Mouse (Mus musculus) liver, embryonic 12.5 days (tissue): ENCODE results near the gene Msrb3. TPM values are rescaled to one million over a fixed set of nuclear protein-coding genes. Genes with fewer than 3 reads are reported as not detected.

ENCODE experiments used
- ATAC-seq: fragments of 200-750 bp; cut with Nextera tagmentation; 2 replicates; pipeline ENCODE4 v1.8.0; 2017; ENCODE audit warnings: moderate number of reproducible peaks, mild to moderate bottlenecking, moderate library complexity
- H3K27ac ChIP-seq: fragments of 300-500 bp; sonication (generic); 2 replicates; pipeline ENCODE4 v1.5.1; 2016; ENCODE audit warnings: mild to moderate bottlenecking
- H3K27me3 ChIP-seq: fragments of 300-500 bp; sonication (generic); replicated peaks from 2 replicates; pipeline ENCODE4 v1.6.1; 2016; ENCODE audit warnings: mild to moderate bottlenecking, moderate library complexity
- H3K36me3 ChIP-seq: fragments of 300-500 bp; sonication (generic); 2 replicates; pipeline ENCODE4 v1.6.1; 2016; ENCODE audit warnings: mild to moderate bottlenecking, moderate library complexity
- H3K4me1 ChIP-seq: fragments of 300-500 bp; sonication (generic); 2 replicates; pipeline ENCODE4 v1.6.1; 2016
- H3K4me2 ChIP-seq: fragments of 300-500 bp; sonication (generic); 2 replicates; pipeline ENCODE4 v1.6.1; 2016; ENCODE audit warnings: mild to moderate bottlenecking, moderate library complexity
- H3K4me3 ChIP-seq: fragments of 300-500 bp; sonication (generic); 2 replicates; pipeline ENCODE4 v1.5.1; 2016; ENCODE audit warnings: mild to moderate bottlenecking, moderate library complexity
- H3K9ac ChIP-seq: fragments of 300-500 bp; sonication (generic); 2 replicates; pipeline ENCODE4 v1.6.1; 2016; ENCODE audit warnings: mild to moderate bottlenecking, moderate library complexity
- H3K9me3 ChIP-seq: fragments of 300-500 bp; sonication (generic); replicated peaks from 2 replicates; pipeline ENCODE4 v1.6.1; 2016; ENCODE audit warnings: mild to moderate bottlenecking, moderate library complexity
- WGBS: fragments of 180-500 bp; shearing (Covaris S2); methylation state at CpG from one replicate; pipeline ENCODE4 v1.1.7; 2016; ENCODE audit not compliant: insufficient replicate concordance; 5-methylcytosine and 5-hydroxymethylcytosine counted together
- polyA plus RNA-seq: library from polyadenylated mRNA; unstranded; fragments of >200 nt; fragmentation: Nextera tagmentation; extraction: Ambion mirVana; gene quantifications from 2 replicates; pipeline ENCODE4 v1.2.1, GENCODE M21; 2016

Gene Msrb3
- polyA plus RNA-seq, 1 experiment from 2014 or later = 1.7 TPM

DNA sequence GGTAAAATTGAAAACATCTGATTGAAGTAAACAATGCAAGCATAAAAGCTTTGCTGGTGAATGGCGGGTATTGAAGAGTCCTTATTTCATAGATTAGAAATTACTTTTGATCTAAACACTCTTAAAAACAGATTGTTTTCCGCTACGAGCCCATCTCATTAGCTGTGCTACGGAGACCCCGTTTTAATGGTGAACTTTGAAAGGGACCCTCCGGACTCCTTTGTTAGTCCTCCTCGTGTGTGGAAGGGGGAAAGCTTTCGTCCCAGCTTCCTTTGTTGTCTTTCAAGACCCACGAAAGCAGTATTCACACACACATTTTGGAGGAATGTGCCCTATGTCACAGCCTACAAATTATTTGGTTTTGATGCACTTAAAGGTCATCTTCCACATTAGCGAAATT lies 44.6 kb downstream of the Msrb3 start:
- ATAC-seq = no peak
- H3K9me3 ChIP-seq = no peaks in the 10 kb centered on the region
- H3K27me3 ChIP-seq = no peaks in the 10 kb centered on the region
- no peak overlapping the region for H3K9ac ChIP-seq
- WGBS = 82% methylated on average over 10 of the region's 10 CpGs
- H3K27ac ChIP-seq = no peak overlapping the region
- no peaks in the 10 kb centered on the region for H3K4me1 ChIP-seq
- H3K4me3 ChIP-seq = no peak overlapping the region
- no peaks in the 10 kb centered on the region for H3K36me3 ChIP-seq
- H3K4me2 ChIP-seq = no peak overlapping the region

DNA sequence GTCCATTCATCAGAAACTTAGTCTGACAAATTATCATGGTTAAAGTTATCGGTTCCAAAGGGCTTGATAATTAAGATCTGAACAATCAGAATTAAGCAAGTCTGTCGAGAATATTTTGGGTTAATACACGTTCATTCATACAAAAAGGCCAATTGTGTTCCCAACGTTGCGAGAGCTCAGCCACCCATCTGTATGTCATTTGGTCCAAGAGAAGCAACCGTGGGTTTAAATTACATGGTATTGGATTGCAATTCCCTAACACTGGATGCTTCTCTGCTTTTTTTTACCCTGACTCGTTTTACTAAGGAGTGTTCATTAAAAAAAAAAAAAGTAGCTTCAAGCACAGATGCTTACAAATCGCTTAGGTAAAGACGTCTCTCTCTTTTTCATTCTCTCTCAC lies 45.1 kb downstream of the Msrb3 start:
- H3K4me2 ChIP-seq = no peak overlapping the region
- no peaks in the 10 kb centered on the region for H3K9me3 ChIP-seq
- no peaks in the 10 kb centered on the region for H3K4me1 ChIP-seq
- 73% methylated on average over 9 of the region's 9 CpGs for WGBS
- H3K36me3 ChIP-seq = no peaks in the 10 kb centered on the region
- no peak overlapping the region for H3K4me3 ChIP-seq
- H3K27ac ChIP-seq = no peak overlapping the region
- H3K27me3 ChIP-seq = no peaks in the 10 kb centered on the region
- no peak for ATAC-seq
- H3K9ac ChIP-seq = no peak overlapping the region

- Histone ChIP-seq H3K9me3 (no peaks in the 10 kb centered on the region), H3K4me2 (no peak overlapping the region), H3K4me3 (no peak overlapping the region), H3K36me3 (no peaks in the 10 kb centered on the region), H3K4me1 (no peaks in the 10 kb centered on the region), H3K27me3 (no peaks in the 10 kb centered on the region), H3K9ac (no peak overlapping the region), H3K27ac (no peak overlapping the region)
- WGBS = 72% methylated on average over 9 of the region's 9 CpGs
- no peak for ATAC-seq
Observed at GRCm38 (mm10) chr10:120851196-120851781, 47.6 kb downstream of the Msrb3 start.

GRCm38 (mm10) chr10:120850391-120851195 lies 48.3 kb downstream of the Msrb3 start:
- WGBS = 83% methylated on average over 24 of the region's 24 CpGs
- Histone ChIP-seq H3K9me3 (no peaks in the 10 kb centered on the region), H3K9ac (no peak overlapping the region), H3K36me3 (no peaks in the 10 kb centered on the region), H3K4me1 (no peaks in the 10 kb centered on the region), H3K27ac (no peak overlapping the region), H3K4me2 (no peak overlapping the region), H3K27me3 (no peaks in the 10 kb centered on the region), H3K4me3 (no peak overlapping the region)
- no peak for ATAC-seq

DNA sequence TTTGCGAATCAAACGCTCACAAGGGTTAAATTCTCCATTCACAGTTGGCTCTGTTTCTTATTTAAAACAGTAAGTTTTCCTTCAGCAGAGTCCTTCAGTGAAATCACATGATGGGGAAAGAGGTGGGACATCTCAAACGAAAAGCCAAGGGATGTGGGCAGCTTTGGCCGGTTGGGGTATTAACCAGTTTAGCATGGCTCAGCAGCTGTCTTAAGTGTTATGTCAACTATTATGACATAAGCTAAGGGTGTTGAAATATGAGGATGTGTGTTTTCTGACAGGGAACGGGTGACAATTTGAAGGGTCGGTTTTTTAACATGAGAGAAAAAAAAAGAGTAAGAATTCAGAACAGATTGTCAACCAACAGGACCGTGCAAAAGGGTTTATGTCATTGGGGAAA lies 50.2 kb downstream of the Msrb3 start:
- H3K9me3 ChIP-seq = no peaks in the 10 kb centered on the region
- H3K4me2 ChIP-seq = no peak overlapping the region
- no peak overlapping the region for H3K4me3 ChIP-seq
- H3K36me3 ChIP-seq = no peaks in the 10 kb centered on the region
- H3K27me3 ChIP-seq = no peaks in the 10 kb centered on the region
- no peaks in the 10 kb centered on the region for H3K4me1 ChIP-seq
- H3K9ac ChIP-seq = no peak overlapping the region
- H3K27ac ChIP-seq = no peak overlapping the region
- WGBS = 66% methylated on average over 7 of the region's 7 CpGs
- no peak for ATAC-seq

- Histone ChIP-seq H3K4me3 (no peak overlapping the region), H3K4me1 (no peaks in the 10 kb centered on the region), H3K27me3 (no peaks in the 10 kb centered on the region), H3K27ac (no peak overlapping the region), H3K9ac (no peak overlapping the region), H3K4me2 (no peak overlapping the region), H3K36me3 (no peaks in the 10 kb centered on the region), H3K9me3 (no peaks in the 10 kb centered on the region)
- ATAC-seq = no peak
- WGBS = 34% methylated on average over 4 of the region's 4 CpGs
Observed at GRCm38 (mm10) chr10:120847785-120848184, 51.1 kb downstream of the Msrb3 start.

- no peak overlapping the region for H3K4me2 ChIP-seq
- 66% methylated on average over 7 of the region's 7 CpGs for WGBS
- no peaks in the 10 kb centered on the region for H3K36me3 ChIP-seq
- ATAC-seq = no peak
- H3K27me3 ChIP-seq = peaks cover 3% of the 10 kb centered on the region; the same call in 1 of the 2 replicates
- no peak overlapping the region for H3K27ac ChIP-seq
- H3K4me3 ChIP-seq = no peak overlapping the region
- no peaks in the 10 kb centered on the region for H3K9me3 ChIP-seq
- H3K9ac ChIP-seq = no peak overlapping the region
- no peaks in the 10 kb centered on the region for H3K4me1 ChIP-seq
Observed at GRCm38 (mm10) chr10:120839966-120840365, 58.9 kb downstream of the Msrb3 start.

- no peak overlapping the region for H3K9ac ChIP-seq
- no peak overlapping the region for H3K4me2 ChIP-seq
- H3K27ac ChIP-seq = no peak overlapping the region
- H3K36me3 ChIP-seq = no peaks in the 10 kb centered on the region
- WGBS = 86% methylated on average over 1 of the region's 1 CpGs
- no peaks in the 10 kb centered on the region for H3K4me1 ChIP-seq
- H3K27me3 ChIP-seq = peaks cover 3% of the 10 kb centered on the region; the same call in 1 of the 2 replicates
- H3K9me3 ChIP-seq = no peaks in the 10 kb centered on the region
- H3K4me3 ChIP-seq = no peak overlapping the region
- ATAC-seq = no peak
Observed at GRCm38 (mm10) chr10:120834531-120834930, 64.4 kb downstream of the Msrb3 start.

GRCm38 (mm10) chr10:120833836-120834235 lies 65.1 kb downstream of the Msrb3 start:
- H3K27ac ChIP-seq = no peak overlapping the region
- H3K9me3 ChIP-seq = no peaks in the 10 kb centered on the region
- no peak overlapping the region for H3K4me2 ChIP-seq
- ATAC-seq = no peak
- no peak overlapping the region for H3K9ac ChIP-seq
- no peaks in the 10 kb centered on the region for H3K4me1 ChIP-seq
- H3K36me3 ChIP-seq = no peaks in the 10 kb centered on the region
- H3K27me3 ChIP-seq = peaks cover 3% of the 10 kb centered on the region; the same call in 1 of the 2 replicates
- no peak overlapping the region for H3K4me3 ChIP-seq

DNA sequence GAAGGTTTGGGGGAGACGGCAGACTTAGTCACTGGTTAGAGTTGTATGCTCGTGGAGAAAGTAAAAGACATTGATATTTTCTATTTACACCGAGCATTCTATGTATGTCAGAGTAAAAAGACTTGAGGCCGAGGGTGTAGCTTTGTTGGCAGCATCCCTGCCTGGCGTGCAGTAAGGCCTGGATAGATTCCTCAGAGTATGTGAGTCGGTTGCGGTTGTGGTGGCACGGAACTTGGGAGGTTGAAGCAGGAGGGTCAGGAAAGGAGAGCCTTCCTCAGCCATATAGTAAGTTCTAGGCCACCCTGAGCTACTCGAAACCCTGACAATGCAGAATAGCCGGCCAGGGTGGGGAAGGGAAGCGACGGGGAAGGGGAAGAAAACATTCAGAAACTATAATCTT lies 71.1 kb downstream of the Msrb3 start:
- no peak overlapping the region for H3K4me2 ChIP-seq
- no peak overlapping the region for H3K4me3 ChIP-seq
- H3K4me1 ChIP-seq = no peaks in the 10 kb centered on the region; the same call in 1 of the 2 replicates
- H3K9ac ChIP-seq = no peak overlapping the region
- ATAC-seq = no peak
- H3K27ac ChIP-seq = no peak overlapping the region
- WGBS = 76% methylated on average over 12 of the region's 12 CpGs
- no peaks in the 10 kb centered on the region for H3K36me3 ChIP-seq
- H3K27me3 ChIP-seq = no peaks in the 10 kb centered on the region
- no peaks in the 10 kb centered on the region for H3K9me3 ChIP-seq

GRCm38 (mm10) chr10:120826795-120827669 lies 71.9 kb downstream of the Msrb3 start:
- H3K27me3 ChIP-seq = no peaks in the 10 kb centered on the region
- H3K4me2 ChIP-seq = no peak overlapping the region
- no peak overlapping the region for H3K9ac ChIP-seq
- 59% methylated on average over 27 of the region's 27 CpGs for WGBS
- H3K27ac ChIP-seq = no peak overlapping the region
- peaks cover 1% of the 10 kb centered on the region for H3K4me1 ChIP-seq
- ATAC-seq = no peak
- H3K4me3 ChIP-seq = no peak overlapping the region
- no peaks in the 10 kb centered on the region for H3K9me3 ChIP-seq
- H3K36me3 ChIP-seq = no peaks in the 10 kb centered on the region

DNA sequence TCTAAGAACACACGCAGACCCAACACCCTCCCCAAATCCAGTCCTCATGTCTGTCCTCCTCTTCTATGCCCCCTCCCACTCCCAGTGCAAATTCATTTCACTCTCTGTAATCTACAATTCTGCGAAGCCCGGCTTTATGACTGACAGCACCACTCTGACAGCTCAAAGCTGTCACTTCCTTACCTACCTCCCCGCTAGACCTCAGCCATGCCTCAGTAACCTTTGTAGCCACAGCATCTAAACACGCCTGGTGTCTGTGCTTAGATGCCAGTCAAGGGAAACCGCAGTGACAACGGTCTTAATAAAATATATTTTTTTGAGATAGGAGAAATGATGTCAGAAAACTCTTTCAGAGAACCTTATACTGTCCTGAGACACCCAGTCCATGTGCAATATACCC lies 72.5 kb downstream of the Msrb3 start:
- ATAC-seq = no peak
- H3K27ac ChIP-seq = no peak overlapping the region
- H3K9ac ChIP-seq = no peak overlapping the region
- H3K9me3 ChIP-seq = no peaks in the 10 kb centered on the region
- no peak overlapping the region for H3K4me2 ChIP-seq
- H3K27me3 ChIP-seq = no peaks in the 10 kb centered on the region
- 47% methylated on average over 7 of the region's 7 CpGs for WGBS
- H3K36me3 ChIP-seq = no peaks in the 10 kb centered on the region
- no peak overlapping the region for H3K4me3 ChIP-seq
- peaks cover 5% of the 10 kb centered on the region for H3K4me1 ChIP-seq
